Mouse (Mus musculus) c-Kit-positive CD71-positive TER-119-negative erythroid progenitor cells, embryonic 14.5 days (primary cell): ENCODE measurements around the gene Jazf1.

ENCODE experiments used
- DNase-seq: peaks from one replicate; pipeline ENCODE4 v3.0.0-alpha.2; 2013; ENCODE audit warnings: low read depth

Gene Jazf1

GRCm38 (mm10) chr6:52796691-52797090, 271.7 kb downstream of the Jazf1 start:
- no peak for DNase-seq

- no peak for DNase-seq
Measured at GRCm38 (mm10) chr6:52796035-52796598, 272.3 kb downstream of the Jazf1 start.

GRCm38 (mm10) chr6:52795029-52795841, 273.2 kb downstream of the Jazf1 start:
- no peak for DNase-seq

- no peak for DNase-seq
Measured at GRCm38 (mm10) chr6:52792455-52792854, 276.0 kb downstream of the Jazf1 start.

GRCm38 (mm10) chr6:52790781-52791180, 277.6 kb downstream of the Jazf1 start:
- no peak for DNase-seq

GRCm38 (mm10) chr6:52790316-52790715, 278.1 kb downstream of the Jazf1 start:
- DNase-seq, result no peak

- DNase-seq, result no peak
Measured at GRCm38 (mm10) chr6:52779546-52779945, 288.9 kb downstream of the Jazf1 start.

- no peak for DNase-seq
Measured at GRCm38 (mm10) chr6:52778523-52778922, 289.9 kb downstream of the Jazf1 start.

- DNase-seq, result no peak
Measured at GRCm38 (mm10) chr6:52777034-52777433, 291.4 kb downstream of the Jazf1 start.

GRCm38 (mm10) chr6:52775956-52776355, 292.5 kb downstream of the Jazf1 start:
- no peak for DNase-seq

- no peak for DNase-seq
Measured at GRCm38 (mm10) chr6:52775350-52775749, 293.1 kb downstream of the Jazf1 start.

- no peak for DNase-seq
Measured at GRCm38 (mm10) chr6:52773132-52773531, 295.3 kb downstream of the Jazf1 start.

GRCm38 (mm10) chr6:52770789-52771188, 297.6 kb downstream of the Jazf1 start:
- DNase-seq, result peak; percentile 17

GRCm38 (mm10) chr6:52765206-52765605, 303.2 kb downstream of the Jazf1 start:
- no peak for DNase-seq

- DNase-seq, result no peak
Measured at GRCm38 (mm10) chr6:52752832-52753231, 315.6 kb downstream of the Jazf1 start.

- no peak for DNase-seq
Measured at GRCm38 (mm10) chr6:52734630-52735029, 333.8 kb downstream of the Jazf1 start.

GRCm38 (mm10) chr6:52730338-52730737, 338.1 kb downstream of the Jazf1 start:
- no peak for DNase-seq

GRCm38 (mm10) chr6:52724805-52725439, 343.5 kb downstream of the Jazf1 start:
- peak; percentile 50 for DNase-seq
